Mouse (Mus musculus): ENCODE data around the gene Trmt2a.
"Not testable (repeated sequence)": the region's sequence is repeated elsewhere in the genome, so short reads cannot be mapped to it uniquely, and the experiment has no call there.

Gene Trmt2a

DNA sequence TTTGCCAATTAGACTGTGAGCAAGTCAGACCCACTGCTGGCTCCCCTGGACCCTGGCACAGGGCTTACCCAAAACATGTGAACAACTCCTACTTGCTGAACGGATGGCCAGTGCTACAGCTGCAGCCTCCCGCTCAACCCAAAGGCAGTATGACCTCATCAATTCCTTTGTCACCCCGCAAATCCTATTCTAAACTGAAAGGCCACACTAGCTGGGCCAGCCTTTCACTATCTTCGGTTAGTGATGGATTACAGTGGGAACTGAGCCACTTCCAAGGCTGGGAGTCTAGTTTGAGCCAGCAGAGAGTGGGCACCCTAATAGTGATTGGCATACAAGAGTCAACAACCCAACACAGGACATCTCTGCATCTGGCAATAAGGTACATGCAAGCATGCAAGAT is 39.7 kb downstream of the Trmt2a start:
- DNase-seq (ENCODE audit: extremely low spot score, low read depth, low spot score) = no peak

DNA sequence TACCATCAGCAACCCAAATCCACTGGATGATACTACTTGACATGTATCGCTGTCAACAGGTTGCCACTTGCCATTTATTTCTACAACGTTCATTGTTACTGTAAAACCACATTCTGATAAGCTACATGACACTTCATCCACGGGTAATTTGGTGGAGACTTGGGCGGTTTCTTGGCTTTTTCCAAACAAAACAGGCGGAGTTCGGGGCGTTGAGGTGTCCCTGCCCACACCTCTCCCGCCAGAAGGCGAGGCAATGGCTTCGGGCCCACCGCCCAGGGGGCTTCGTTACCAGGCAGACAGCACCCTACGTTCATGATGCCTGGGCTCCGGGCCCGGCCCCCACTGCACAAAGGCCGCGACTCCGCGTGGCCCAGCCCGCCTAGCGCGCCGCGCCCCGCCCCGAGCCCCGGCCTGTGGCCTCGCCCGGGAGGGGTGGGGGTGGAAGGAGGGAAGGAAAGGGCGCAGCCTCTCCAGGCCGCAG is 40.1 kb downstream of the Trmt2a start:
- no peak for DNase-seq (ENCODE audit: extremely low spot score, low read depth, low spot score)

DNA sequence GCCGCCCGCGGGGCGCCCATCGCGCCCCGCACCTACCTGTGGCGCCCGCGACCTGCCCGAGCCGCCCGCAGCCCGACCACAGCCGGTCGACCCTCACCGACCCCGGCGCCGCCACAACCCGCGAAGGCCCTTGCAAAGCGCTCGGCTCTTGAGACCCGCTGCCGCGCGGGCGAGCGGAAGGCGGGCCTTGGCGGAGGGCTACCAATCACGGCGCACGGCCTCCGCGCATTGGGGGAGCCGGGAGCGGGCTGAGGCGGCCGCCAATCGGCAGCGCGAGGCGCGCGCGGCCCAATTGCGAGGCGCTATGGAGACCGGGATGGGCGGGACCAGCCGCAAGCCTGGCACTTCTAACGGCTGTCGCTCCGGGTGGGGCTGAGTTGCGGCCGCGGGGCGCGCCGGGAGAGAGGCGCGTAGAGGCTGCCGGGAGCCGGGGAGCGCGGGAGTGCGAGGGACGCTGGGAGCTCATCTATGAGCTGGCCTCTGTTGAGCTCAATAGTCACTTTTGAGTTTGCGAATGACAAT is 40.6 kb downstream of the Trmt2a start, which contains the start of gene Dgcr8:
TSS of gene Dgcr8 (minus strand) at position 180 of the 522 bp plus-strand sequence.
- peak; percentile 78 for DNase-seq (ENCODE audit: extremely low spot score, low read depth, low spot score)

DNA sequence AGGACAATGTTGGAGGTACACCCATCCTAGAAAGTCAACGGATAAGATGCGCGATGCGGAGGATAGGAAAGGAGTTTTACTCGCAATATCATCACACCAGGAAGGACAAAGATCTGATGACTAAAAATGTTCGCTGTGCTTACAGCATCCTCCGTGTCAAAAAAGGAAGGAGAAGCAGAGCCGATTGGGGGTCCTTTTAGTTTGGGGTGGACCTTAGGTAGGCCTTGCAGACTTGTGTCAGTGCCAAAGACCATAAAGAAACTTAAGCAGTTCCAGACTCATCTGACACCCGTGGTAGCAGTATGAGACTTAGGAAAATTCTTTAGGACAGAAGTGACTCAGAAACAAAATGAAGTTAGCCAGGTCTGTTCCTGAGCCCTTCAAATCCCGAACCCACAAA is 41.1 kb downstream of the Trmt2a start:
- not testable (repeated sequence) for DNase-seq (ENCODE audit: extremely low spot score, low read depth, low spot score)

Data from hindlimb bud, embryonic 11.5 days (tissue).